Mouse (Mus musculus) common myeloid progenitor, adult 5-6 weeks (primary cell): ENCODE measurements around the gene Bst2. TPM values are rescaled to one million over a fixed set of nuclear protein-coding genes. Genes with fewer than 3 reads are reported as not detected.

ENCODE experiments used
- ATAC-seq: replicated peaks from 2 replicates; pipeline ENCODE4 v1.8.0; 2016; ENCODE audit warnings: low read depth, mild to moderate bottlenecking, moderate TSS enrichment, inconsistent platforms; ENCODE audit not compliant: poor library complexity, severe bottlenecking
- total RNA-seq: library from RNA; stranded (forward); fragments of 200-1000, 187-1606 nt; gene quantifications from 2 replicates; pipeline ENCODE4 v1.2.3, GENCODE M21; 2017

The Bst2 gene
- total RNA-seq, result 35.4 and 49.8 TPM in 2 replicates

GRCm38 (mm10) chr8:71537028-71537867 is at the start of gene Bst2:
TSS of gene Bst2 (minus strand) at chr8:71537456.
- ATAC-seq, result peak; percentile 94

GRCm38 (mm10) chr8:71586891-71587290 is 49.6 kb upstream of the Bst2 start:
- ATAC-seq, result 0 out of 2 replicates have a peak, but pooled peaks have one; percentile 16

- ATAC-seq, result no peak
Measured at GRCm38 (mm10) chr8:71580201-71580600, 42.9 kb upstream of the Bst2 start.

- no peak for ATAC-seq
Measured at GRCm38 (mm10) chr8:71579476-71579875, 42.2 kb upstream of the Bst2 start.

- ATAC-seq, result no peak
Measured at GRCm38 (mm10) chr8:71579009-71579408, 41.8 kb upstream of the Bst2 start.

GRCm38 (mm10) chr8:71577856-71578387 is 40.7 kb upstream of the Bst2 start:
- no peak for ATAC-seq

- ATAC-seq, result no peak
Measured at GRCm38 (mm10) chr8:71575020-71575419, 37.8 kb upstream of the Bst2 start.

GRCm38 (mm10) chr8:71574426-71574825 is 37.2 kb upstream of the Bst2 start:
- ATAC-seq, result no peak

- no peak for ATAC-seq
Measured at GRCm38 (mm10) chr8:71572847-71573633, 35.8 kb upstream of the Bst2 start.

- no peak for ATAC-seq
Measured at GRCm38 (mm10) chr8:71572077-71572476, 34.8 kb upstream of the Bst2 start.

GRCm38 (mm10) chr8:71570291-71570954 is 33.2 kb upstream of the Bst2 start:
- peak; percentile 83 for ATAC-seq

- ATAC-seq, result peak; percentile 64
Measured at GRCm38 (mm10) chr8:71569366-71570290, 32.4 kb upstream of the Bst2 start.

GRCm38 (mm10) chr8:71568941-71569340 is 31.7 kb upstream of the Bst2 start:
- ATAC-seq, result no peak

- no peak for ATAC-seq
Measured at GRCm38 (mm10) chr8:71568387-71568937, 31.2 kb upstream of the Bst2 start, which contains the start of gene Slc27a1. TSS of gene Slc27a1 (plus strand) at chr8:71568882.

- ATAC-seq, result no peak
Measured at GRCm38 (mm10) chr8:71567587-71567986, 30.3 kb upstream of the Bst2 start.

- ATAC-seq, result no peak
Measured at GRCm38 (mm10) chr8:71566501-71566900, 29.2 kb upstream of the Bst2 start, which contains the start of gene Nxnl1. TSS of gene Nxnl1 (minus strand) at chr8:71566601.

- no peak for ATAC-seq
Measured at GRCm38 (mm10) chr8:71563992-71564391, 26.7 kb upstream of the Bst2 start.

GRCm38 (mm10) chr8:71562751-71563150 is 25.5 kb upstream of the Bst2 start:
- ATAC-seq, result peak; percentile 64

GRCm38 (mm10) chr8:71561401-71561800 is 24.1 kb upstream of the Bst2 start:
- ATAC-seq, result peak; percentile 57
